Mouse (Mus musculus): ENCODE data around the gene 4930568D16Rik.

The 4930568D16Rik gene

DNA sequence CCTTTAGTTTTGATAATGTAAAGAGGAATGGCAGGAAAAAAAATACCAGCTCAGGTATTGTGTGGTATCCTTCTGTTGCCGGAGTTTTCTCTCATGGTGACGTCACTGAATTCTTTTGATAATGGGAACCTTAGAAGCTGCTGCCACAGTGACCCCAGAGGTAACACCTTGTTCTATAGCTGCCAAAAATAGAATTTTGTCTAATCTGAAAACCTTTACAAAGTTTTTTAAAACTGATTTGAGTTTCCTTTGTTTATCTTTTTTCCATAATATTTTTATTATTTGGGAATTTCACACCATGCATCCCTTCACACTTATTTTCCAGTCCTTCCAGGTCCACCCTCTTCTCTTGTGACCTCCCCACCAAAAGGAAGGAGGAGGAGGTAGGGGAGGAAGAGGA lies at the start of gene 4930568D16Rik:
TSS of gene 4930568D16Rik (minus strand) at position 101 of the 400 bp plus-strand sequence.
- no peak for DNase-seq

DNA sequence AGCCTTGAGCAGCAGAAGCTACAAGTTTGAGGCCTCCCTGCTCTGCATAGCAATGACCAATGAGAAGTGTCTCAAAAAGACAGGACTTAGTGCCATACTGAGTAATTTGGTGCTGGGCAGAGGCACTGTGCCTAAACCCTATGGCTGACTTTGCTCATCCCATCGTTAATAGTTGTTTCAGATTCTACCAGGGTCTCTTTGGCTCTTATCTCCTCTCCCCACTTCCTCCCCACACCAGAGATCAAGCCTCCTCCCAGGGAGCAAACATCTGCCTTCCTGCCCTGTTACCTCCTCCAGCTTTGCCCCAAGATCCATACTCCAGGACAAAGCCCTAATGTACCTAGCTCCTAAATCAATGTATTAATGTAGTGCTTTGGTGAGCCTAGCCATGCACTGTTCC lies 49.7 kb upstream of the 4930568D16Rik start:
- no peak for DNase-seq

DNA sequence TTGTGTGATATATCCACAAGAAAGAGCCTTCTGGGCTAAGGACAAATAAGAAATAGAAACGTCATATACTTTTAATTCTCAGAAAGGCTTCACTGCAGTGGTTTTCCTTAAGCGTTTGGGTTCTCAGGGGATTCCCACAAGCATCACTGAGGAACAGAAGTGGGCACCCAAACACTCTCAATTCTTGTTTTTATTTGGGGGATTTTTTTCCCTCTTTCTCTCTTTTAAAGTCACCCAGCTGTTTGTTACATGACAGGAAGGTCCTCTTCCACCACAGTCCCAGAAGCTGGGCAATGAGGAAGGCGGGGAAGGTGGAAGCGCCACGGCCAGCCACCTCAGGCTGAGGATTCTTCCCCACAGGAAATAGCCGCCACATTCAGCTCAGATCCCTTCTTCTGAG lies 48.9 kb upstream of the 4930568D16Rik start:
- DNase-seq: no peak

DNA sequence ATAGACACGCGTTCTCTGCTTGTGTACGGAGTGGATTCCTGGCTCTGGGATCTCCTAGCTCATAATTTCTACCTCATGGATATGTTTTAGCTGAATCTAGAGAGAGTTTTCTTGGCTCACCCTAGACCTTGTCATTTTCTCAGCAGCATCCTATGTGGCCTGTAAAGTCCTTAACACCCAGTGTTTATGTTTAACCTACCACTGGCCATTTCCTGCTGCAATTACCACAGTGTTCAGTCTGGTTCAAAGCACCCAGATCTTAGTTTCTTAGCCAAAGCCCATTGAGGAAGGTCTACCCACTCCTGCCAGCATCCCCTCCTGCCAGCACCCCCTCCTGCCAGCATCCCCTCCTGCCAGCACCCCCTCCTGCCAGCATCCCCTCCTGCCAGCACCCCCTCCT lies 45.3 kb upstream of the 4930568D16Rik start:
- no peak for DNase-seq

DNA sequence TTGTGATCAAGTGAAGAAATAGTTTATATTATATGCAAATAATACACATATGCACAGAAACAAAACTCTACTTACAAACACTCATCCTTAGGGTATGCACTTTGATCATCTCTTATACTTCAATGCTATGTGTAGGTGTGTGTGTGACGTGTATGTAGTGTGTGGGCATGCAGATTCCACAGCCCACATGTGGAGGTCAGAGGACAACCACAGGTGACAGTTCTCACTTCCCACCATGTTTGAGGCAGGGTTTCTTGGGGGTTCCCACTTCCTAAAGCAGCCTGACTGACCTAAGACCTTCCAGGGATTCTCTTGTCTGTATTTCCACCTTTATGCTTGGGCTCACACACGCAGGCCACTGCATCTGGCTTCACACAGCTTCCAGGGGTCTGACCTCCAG lies 44.7 kb upstream of the 4930568D16Rik start:
- no peak for DNase-seq

DNA sequence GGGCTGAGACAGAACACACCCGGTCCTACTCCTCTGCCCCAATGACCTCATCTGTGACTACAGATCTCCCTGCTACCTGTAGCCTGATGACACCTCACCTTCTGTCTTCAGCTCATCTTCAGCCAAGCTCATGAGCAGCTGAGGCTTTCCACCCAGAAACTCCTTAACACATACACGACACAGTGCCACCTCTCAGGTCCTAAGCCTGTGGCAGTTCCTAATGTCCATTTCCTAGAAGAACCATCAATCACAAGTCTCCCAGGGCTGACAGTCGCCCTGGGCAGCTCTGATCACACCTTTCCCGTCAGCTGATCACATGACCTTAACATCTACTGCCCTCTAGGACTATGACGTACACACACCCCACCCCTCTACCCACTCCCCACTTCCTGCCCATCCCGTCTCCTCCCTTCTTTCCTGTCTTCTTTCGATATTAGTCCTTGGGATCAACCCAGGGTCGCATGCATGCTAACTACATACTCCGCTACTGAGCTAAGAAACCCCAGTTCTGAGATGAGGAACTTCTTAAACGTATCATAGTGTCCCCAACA lies 44.2 kb upstream of the 4930568D16Rik start:
- no peak for DNase-seq

DNA sequence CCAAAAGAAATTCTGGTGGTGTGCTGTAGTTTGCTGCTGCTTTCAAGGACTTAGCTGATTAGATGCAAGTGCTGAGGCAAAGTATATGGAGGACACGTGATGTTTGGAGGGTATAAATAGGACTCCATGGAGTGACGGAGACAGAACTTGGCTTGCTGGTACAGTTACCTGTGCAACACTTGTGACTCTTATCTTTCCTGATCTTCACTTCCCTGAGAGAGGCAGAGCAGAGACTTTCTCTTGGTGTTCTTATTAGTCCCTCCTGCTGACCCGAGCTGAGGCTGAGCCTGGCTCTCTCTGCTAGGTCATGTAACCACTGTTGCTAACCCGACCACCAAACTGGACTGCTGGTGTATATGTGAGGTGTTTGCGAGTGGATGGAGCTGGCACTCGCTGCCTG lies 41.9 kb upstream of the 4930568D16Rik start:
- DNase-seq: no peak

DNA sequence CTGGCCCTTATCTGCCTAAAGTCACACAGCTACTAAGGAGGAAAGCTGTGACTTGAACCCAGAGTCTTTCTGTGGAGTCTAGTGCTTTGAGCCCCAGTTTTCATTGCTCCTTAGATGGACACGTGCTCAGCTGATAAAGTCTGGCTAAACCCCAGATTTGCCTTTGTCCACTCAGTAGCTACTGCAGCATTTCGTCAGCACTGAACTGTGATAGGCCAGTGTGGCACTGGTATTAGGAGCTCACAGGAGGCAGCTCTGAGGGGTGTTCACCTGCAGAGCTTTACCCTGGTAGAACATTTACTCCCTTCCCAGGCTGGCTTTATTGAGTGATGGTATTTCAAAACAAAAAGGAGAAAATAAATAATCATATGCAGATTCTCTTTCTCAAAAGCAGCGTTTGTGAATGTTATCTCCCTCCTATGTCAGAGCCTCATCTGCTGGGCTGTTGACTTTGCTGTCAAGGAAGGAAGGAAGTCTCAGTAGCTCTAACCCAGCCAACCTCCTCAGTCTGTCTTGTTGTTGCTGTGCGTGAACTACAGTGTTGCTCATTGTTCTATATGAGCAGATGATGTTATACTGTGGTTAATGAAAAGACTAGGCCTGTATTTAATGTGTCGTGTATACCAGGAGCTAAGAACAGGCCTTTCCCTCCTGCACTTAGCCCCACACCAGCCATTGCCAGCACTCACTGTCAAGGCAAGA lies 41.0 kb upstream of the 4930568D16Rik start:
- no peak for DNase-seq

DNA sequence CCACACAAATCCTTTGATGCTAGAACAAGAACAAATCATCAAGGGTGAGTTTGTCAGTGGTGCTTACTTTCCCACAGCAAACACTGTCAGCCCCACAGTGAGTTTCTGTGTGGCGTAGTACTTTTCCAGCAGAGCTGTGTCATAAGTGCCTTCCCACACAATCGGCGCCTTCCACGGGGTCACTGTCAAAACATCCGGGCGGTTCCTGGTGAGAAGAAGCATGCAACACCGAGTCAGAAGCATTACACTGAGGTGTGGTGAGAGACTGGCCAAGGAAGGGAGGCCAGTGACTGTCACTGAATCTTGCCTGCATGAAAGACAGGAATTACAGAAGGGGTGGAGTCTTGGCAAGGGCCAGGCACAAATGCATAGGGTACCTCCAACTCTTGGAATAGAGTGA lies 40.3 kb upstream of the 4930568D16Rik start:
- DNase-seq: no peak

DNA sequence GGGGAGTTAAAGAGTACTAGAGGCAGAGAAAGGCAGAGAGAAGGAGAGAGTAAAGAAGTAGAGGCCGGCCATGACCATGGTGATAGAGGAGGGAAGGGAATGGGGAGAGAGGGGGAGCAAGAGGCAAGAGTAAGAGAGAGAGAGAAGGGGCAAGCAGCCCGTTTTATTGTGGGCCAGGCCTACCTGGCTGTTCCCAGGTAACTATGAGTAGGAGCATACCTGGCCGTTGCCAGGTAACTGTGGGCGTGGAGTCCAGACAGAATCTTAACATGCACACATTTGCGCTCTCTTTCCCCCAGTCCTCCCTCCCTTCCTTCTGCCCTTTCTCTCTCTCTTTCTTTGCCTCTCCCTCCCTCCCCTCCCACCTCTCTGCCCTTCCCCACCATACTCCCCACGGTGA lies 39.7 kb upstream of the 4930568D16Rik start:
- no peak for DNase-seq

DNA sequence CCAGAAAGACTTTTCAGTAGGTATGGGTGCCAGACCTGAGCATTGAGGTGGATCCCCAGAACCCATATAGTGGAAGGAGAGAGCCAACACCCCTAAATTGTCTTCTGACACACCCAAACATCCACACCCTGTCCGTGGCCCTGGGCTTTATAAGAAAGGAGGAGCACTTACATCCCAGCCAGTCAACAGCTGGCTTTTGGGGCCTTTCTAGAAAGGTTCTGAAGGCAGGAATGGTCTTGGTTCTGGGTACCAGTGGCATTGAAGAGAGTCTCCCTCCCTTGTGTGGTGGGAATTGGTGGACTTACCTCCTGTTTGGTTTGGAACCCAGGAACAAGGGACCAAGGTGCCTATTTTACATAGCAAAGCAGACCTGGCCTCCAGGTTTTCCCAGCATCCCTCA lies 39.1 kb upstream of the 4930568D16Rik start:
- DNase-seq: no peak

DNA sequence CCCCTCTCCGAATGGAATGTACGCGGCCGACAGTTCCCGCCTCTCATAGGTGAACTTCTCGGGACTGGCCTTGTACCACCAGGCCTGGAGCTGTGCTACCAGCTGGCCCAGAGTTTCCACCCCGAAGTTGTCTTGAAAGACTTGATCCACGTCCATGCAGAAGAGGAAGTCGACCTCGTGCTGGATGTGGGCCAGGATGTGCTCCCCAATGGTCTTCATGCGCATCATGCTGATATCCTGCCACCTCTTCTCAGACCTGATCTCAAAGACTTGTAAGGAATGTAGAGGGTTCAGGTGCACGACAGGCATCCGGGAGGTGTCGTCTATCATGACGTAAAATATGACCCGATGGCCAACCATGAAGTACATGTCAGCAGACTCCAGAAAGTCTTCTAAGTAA lies 34.9 kb upstream of the 4930568D16Rik start:
- DNase-seq: no peak

DNA sequence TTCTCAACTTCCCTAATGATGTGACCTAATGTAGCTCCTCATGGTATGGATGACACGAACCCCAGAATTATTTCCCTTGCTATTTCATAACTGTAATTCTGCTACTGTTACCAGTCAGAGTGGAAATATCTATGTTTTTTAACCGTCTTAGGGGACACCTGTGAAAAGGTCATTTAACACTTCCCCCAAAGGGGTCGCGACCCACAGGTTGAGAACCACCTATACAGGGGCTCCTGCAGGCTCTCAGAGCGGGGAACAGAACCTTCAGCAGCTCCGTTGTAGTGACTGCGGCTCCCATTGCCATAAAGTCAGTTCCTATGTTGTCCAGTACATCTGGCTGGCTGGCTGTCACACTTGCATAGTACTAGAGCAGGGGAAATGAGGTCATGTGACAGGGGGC lies 33.2 kb upstream of the 4930568D16Rik start:
- no peak for DNase-seq

DNA sequence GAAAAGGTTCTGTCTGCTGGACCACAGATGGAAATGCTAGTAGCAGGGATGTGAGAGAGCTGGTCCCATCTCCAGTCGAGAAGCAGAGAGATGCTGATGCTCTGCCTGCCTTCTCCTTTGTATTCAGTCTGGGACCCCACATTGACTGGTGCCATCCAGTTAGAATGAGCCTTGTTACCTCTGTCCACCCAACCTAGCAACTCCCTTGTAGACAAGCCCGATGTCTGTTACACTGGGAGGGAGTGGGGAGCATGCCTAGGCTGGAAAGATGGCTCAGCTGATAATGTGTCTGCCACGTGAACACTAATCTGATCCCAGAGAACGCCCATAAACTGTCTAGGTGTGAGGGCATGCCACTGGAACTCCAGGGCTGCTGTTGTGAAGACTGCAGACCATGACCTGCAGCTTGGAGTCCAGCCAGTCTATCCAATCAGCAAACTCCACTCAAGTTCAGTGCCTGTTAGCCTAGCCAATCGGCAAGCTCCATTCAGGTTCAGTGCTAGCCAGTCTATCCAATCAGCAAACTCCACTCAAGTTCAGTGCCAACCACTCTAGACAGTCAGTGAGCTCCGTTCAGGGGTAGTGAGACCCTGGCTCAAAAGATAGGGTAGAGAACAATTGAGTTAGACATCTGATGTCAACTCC lies 30.8 kb upstream of the 4930568D16Rik start:
- DNase-seq: no peak

DNA sequence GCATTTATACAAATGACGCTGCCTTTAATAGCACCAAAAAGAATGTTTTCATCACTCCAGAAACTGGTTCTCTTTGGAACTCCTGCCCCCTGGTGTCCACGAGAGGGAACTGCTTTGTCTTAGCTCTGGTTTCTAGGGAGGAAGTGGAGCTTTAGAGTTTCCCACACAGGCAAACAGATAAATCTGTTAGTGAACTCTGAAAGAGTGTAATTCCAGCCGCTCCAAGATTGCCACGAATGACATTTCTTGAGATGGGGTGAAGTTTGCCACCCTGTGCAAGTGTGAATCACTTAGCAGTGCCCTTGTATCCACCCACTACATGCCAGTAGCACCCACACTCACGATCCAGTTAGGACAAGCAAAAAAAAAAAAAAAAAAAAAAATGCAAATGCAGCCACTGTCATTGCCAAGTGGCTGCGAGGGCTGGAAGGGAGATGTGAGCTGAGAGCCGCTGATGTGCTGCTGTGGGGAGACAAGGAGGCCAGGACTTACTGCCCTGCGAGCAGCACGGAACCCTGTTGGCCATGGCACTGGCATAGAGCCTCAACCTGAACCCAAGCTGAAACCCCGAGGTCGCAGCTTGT lies 30.2 kb upstream of the 4930568D16Rik start:
- peak; percentile 21 to 45 for DNase-seq

DNA sequence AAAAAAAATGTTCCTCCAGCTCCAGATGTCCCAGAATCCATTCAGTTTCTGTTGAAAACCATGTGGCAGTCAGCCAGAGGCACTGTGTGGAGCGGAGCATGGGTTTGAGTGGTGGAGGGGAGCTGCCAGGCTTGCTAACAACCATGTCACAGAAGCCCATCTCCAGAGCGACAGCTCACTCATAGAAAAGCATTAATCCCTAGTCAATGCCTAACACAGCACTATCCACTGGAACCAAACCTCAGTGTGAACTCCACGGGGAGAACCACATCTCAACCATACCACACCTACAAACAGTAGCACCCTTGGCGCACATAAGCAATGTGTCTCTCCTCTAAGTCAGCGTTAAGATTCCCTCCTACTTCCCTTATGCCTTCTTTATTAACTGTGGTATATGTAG lies 29.6 kb upstream of the 4930568D16Rik start, which contains the start of gene 4930402F06Rik:
TSS of gene 4930402F06Rik (minus strand) at position 80 of the 400 bp plus-strand sequence.
- no peak for DNase-seq

DNA sequence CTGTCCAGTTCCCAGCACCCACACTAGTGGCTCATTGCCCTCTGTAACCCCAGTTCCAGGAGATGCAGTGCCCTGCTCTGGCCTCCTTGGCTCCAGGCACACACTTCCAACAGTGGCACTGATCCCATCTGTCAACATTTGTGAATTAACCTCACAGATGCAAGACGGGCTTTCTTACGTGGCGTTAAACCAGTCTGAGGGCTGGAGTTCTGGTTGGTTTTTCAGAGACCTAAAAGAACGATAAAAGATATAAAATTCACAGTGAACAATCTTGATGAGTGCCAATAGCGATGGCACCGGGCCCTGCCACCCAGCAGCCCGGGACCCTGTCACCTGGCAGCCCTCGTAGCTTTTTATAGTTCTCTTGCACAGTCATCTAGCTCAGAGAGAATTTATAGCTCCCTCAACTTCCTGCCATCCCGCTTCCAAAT lies 17.9 kb upstream of the 4930568D16Rik start:
- no peak for DNase-seq

DNA sequence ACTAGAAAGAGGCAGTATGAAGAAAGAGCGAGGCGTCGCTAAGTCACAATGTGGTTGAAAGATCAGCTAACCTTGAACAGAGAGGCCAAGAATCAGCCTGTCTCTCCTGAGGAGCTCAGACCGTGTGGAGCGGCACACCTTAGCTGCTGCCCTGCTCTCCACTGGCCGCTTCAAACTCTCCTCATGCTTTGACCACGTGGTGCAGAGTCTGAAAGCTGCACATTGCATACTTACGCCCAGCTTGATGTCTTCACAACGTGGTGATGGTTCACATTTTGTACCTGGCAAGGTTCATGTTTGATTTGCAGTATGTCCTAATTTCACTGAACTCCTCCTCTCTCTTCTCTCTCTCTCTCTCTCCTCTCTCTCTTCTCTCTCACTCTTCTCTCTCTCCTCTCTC lies 11.8 kb upstream of the 4930568D16Rik start:
- DNase-seq: no peak

DNA sequence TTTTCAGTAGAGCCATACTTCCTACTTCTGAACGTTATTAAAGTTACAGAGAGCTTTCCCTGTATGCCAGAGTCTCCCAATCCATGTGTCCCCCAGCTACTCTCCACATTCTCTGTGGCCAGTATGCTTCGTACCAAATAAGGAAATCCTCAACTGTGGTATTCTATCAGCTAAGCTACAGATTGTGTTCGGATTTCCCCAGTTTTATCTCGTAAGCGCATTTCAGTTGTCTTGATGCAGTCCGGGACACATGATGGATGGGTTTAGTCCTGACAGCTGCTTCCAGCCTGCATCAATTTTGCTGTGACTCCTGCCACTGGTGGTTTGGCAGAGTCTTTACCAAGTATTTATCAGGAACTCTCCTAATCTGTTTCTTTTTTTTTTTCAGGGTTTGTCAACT lies 10.1 kb upstream of the 4930568D16Rik start:
- no peak for DNase-seq

DNA sequence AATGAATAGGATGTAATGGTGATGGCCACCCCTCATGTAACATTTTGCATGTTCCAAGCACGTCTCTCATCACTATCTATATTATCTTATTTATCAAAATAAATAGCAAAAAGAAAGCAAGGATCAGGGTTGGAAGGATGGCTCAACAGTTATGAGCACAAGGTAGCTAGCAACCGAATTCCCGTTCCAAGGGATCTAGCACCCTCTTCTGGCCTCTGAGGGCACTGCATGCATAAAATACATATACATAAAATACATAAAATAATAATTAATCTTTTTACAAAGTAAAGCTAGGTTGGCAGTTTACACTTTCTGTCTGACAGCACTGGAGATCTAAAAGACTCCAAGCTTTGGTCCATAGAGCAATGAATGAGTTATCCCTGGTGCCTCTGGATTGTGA lies 5.5 kb upstream of the 4930568D16Rik start:
- no peak for DNase-seq

DNA sequence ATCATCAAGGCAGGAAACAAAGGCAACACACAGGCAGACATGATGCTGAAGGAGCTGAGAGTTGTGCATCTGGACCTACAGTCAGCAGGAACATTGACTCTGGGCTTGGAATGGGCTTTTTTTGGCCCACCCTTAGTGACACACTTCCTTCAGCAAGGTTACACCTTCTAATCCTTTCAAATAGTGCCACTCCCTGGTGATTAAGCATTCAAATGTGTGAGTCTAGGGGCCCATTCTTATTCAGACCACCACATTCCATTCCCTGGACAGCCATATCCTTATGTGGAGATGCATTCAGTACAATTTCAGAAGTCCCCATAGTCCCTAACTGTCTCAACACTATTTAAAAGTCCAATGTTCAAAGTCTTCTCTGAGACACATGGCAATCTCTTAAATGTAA lies 3.2 kb upstream of the 4930568D16Rik start:
- no peak for DNase-seq

DNA sequence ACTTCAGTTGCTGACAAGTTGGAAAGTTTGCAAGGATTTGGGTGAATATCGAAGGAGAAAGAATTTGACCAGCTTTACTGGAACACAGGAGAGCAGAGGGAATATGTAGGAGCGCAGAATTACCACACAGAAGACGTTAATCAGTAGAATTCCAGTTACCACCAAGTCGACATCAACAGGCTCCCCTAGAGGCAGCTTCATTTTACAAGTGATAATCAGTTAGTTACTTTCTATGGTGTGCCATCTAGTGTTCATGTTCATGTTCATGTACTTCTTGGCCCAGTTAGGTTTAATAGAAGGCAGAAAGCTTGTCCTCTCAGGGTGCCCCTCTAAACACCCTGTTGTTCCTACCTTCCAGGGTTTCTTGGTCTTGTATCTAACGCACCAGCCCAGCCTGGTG lies 18.3 kb downstream of the 4930568D16Rik start:
- no peak for DNase-seq

DNA sequence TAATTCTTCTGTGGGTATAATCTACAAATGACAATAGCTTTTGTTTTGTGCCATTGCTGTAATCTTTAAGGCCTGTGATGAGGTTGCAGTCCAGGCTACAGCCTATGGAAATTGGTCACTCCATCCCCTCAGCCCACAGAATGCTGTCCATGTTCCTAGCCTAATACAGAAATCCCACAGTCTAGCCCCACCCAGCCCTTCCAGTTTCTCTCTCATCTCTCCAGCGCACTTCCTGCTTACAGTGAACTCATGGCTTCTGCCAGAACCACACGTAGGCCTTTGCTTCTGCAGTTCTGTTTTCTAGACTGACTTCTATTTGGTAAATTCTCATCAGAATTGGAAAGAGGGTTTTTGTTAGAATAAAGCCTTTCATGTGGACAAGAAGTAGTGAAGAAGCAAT lies 21.5 kb downstream of the 4930568D16Rik start:
- DNase-seq: no peak

DNA sequence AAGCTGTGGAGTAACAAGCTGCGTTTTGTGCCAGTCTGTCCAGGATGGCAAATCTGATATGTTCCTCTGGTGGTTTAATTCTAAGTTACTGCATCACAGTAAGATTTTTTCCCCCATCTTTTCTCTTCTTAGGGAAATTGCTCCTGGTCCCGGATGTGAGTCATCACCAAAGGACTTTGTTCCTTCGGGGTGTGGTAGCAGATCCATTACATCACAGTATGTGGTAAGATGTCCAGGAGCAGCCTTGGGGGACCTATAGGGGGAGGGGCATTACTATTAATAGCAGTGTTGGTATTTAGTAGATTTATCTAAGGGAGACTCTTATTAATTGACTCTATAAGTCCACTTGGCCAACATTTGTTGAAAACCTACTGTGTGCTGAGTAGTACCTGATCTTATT lies 24.9 kb downstream of the 4930568D16Rik start:
- no peak for DNase-seq
